Mouse (Mus musculus): ENCODE measurements at regions not wholly inside any gene's neighbourhood (a gene's known extent, or its start where the extent isn't known, plus 50 kb on each side); places are given as distances from the start of the nearest gene placed in this dataset.

DNA sequence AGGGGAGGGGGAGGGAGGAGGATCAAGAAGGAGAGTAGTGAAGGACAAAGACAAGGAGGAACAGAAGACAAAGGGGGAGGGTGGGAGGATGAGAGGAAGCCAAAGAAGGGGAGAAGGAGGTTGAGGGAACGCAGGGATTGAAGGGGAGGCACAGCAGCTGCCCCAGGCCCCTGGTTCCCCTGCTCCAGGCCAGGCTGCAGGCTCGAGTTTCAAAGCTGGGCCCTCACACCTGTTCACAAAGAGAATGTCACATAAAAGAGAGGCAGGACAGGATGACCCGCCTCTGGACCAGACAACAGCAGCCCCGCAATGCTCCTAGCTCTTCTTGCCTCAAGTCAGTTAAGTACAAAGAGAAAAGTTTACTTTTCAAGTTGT is 128.3 kb downstream of the Dll1 start:
- H3K9ac ChIP-seq (ENCODE audit: insufficient read depth, low read depth), result no peak overlapping the region
- no peak overlapping the region for H3K27ac ChIP-seq (ENCODE audit: insufficient read depth, low read depth)
- no peak overlapping the region for H3K4me2 ChIP-seq (ENCODE audit: insufficient read depth, low read depth, poor library complexity, severe bottlenecking)

DNA sequence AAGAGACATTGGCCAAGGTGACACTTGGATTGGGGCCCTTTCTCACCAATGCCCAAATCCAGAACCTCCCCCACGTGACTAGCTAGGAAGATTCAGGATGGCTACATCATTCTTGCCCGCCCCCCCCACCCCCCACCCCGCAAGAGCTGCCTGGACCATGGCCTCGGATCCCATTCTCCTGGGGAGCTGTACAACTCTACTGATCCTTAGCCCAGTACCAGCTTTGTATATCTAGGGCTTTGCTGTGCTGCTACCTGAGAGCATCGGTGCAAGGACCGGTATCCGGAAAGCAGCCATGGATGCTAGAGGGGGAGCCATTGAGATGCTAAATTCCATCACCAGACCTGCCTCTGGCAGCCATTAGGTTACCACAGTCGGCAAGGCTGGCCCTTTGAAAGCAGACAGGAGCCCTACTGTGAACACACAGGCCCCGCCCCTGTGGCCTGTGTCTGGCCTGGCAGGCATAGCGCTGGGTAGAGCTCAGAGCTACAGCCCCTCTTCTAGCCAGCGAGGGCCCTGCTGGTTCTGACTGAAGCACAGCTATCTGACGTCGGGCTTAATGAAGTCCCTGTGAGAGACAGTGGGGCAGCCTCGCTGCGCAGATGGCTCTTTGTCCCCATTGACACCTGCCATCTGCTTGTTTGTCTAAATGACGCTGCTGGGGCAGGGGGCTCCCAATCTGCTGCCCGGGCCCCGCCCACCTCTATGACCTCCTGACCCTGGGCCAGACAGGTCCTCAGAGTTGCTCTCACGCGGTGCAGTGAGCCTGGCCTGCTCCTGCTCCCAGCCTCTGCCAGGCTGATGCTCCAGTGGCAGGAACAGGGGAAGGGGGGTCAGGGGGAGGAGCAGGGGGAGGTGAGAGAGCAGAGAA is 128.9 kb downstream of the Dll1 start:
- DNase-seq (ENCODE audit: extremely low read depth), result no peak
- H3K9ac ChIP-seq (ENCODE audit: insufficient read depth, low read depth), result no peak overlapping the region
- no peak overlapping the region for H3K4me2 ChIP-seq (ENCODE audit: insufficient read depth, low read depth, poor library complexity, severe bottlenecking)
- in situ Hi-C loops (cut with MboI; ENCODE audit: low pct_ligation_motif_present, low pct_unique_long_range_greater_than_20kb, low sequenced_read_pairs), result no loop called here
- no peaks in the 10 kb centered on the region for H3K27me3 ChIP-seq (replicated peaks)
- H3K79me2 ChIP-seq (replicated peaks; ENCODE audit: control insufficient read depth, extremely low read depth, insufficient read depth, poor library complexity, severe bottlenecking), result no peaks in the 10 kb centered on the region
- no peaks in the 10 kb centered on the region for H3K9me3 ChIP-seq (replicated peaks; ENCODE audit: low read length)
- no peak overlapping the region for H3K4me3 ChIP-seq (replicated peaks in 1 of 3; ENCODE audit: low read depth in 2 of 3, low read length in 2 of 3, poor library complexity in 1 of 3)
- H3K27ac ChIP-seq (ENCODE audit: insufficient read depth, low read depth), result no peak overlapping the region
- H3K4me1 ChIP-seq (ENCODE audit: control insufficient read depth in 1 of 2, insufficient read depth in 2 of 2), result no peaks in the 10 kb centered on the region
- dilution Hi-C loops (cut with MboI; ENCODE audit: extremely low pct_ligation_motif_present, extremely low pct_unique_long_range_greater_than_20kb, low sequenced_read_pairs), result no loop called here
- H3K36me3 ChIP-seq (replicated peaks in 1 of 2; ENCODE audit: control insufficient read depth in 1 of 2, insufficient read depth in 1 of 2, low read length in 1 of 2), result no peaks in the 10 kb centered on the region
- no peak for TF ChIP-seq MYC (IDR thresholded peaks at IDR 0.05; ENCODE audit: low read depth, low read length)
- TF ChIP-seq NELFE (IDR thresholded peaks at IDR 0.05; ENCODE audit: low read depth, low read length), result no peak
- no peak for TF ChIP-seq IRF4 (IDR thresholded peaks at IDR 0.05; ENCODE audit: low read depth, low read length)
- TF ChIP-seq MAX (IDR thresholded peaks at IDR 0.05; ENCODE audit: low read length), result no peak
- TF ChIP-seq SMC3 (IDR thresholded peaks at IDR 0.05; ENCODE audit: low read depth, low read length), result no peak

More for the DNA sequence above, 128.3 kb downstream of the Dll1 start:
- Histone ChIP-seq H3K4me1 (ENCODE audit: control insufficient read depth in 1 of 2, insufficient read depth in 2 of 2) (no peaks in the 10 kb centered on the region), H3K4me3 (replicated peaks in 1 of 3; ENCODE audit: low read depth in 2 of 3, low read length in 2 of 3, poor library complexity in 1 of 3) (no peak overlapping the region), H3K27me3 (replicated peaks) (no peaks in the 10 kb centered on the region), H3K79me2 (replicated peaks; ENCODE audit: control insufficient read depth, extremely low read depth, insufficient read depth, poor library complexity, severe bottlenecking) (no peaks in the 10 kb centered on the region), H3K36me3 (replicated peaks in 1 of 2; ENCODE audit: control insufficient read depth in 1 of 2, insufficient read depth in 1 of 2, low read length in 1 of 2) (no peaks in the 10 kb centered on the region), H3K9me3 (replicated peaks; ENCODE audit: low read length) (no peaks in the 10 kb centered on the region)
- dilution Hi-C loops (cut with MboI; ENCODE audit: extremely low pct_ligation_motif_present, extremely low pct_unique_long_range_greater_than_20kb, low sequenced_read_pairs) (no loop called here), in situ Hi-C loops (cut with MboI; ENCODE audit: low pct_ligation_motif_present, low pct_unique_long_range_greater_than_20kb, low sequenced_read_pairs) (no loop called here)
- no peak for TF ChIP-seq PAX5 (IDR thresholded peaks at IDR 0.05; ENCODE audit: low read length)
- TF ChIP-seq ZKSCAN1 (IDR thresholded peaks at IDR 0.05; ENCODE audit: borderline replicate concordance, low read depth, low read length), result no peak
- no peak for DNase-seq (ENCODE audit: extremely low read depth)

DNA sequence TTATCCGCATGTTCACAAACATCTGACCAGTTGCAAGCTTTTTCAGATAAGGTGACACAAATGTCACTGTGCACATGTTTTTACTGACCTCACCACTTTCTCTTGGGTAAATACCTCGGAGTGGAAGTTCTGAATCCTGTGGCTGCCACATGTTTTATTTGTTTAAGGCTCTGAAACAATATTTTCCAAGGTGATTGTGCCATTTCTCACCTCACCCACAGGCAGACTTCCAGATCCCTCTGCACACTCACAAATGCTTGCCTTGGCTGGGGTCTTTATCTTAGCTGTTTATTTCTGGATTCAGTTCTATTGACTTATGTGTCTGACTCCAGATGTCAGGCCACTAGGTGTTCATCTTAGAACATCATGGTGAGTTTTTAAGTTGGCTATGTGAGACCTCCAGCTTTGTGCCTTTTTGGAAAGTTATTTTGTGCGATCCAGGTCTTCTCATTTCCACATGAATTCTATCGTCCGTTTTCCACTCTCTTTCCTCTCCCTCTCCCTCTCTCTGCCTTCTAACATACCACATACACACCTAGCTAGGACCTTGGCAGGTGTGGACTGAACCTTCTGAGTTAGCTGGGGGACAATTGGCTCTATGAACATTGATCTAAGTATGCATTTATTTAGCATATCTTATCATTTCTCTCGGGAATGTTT is 133.6 kb downstream of the Dll1 start:
- H3K36me3 ChIP-seq (replicated peaks in 1 of 2; ENCODE audit: control insufficient read depth in 1 of 2, insufficient read depth in 1 of 2, low read length in 1 of 2), result no peaks in the 10 kb centered on the region
- H3K9ac ChIP-seq (ENCODE audit: insufficient read depth, low read depth), result no peak overlapping the region
- DNase-seq (ENCODE audit: extremely low read depth), result no peak
- no peaks in the 10 kb centered on the region for H3K27me3 ChIP-seq (replicated peaks)
- H3K27ac ChIP-seq (ENCODE audit: insufficient read depth, low read depth), result no peak overlapping the region
- no peaks in the 10 kb centered on the region for H3K9me3 ChIP-seq (replicated peaks; ENCODE audit: low read length)
- H3K4me1 ChIP-seq (ENCODE audit: control insufficient read depth in 1 of 2, insufficient read depth in 2 of 2), result peaks cover 16 to 19% of the 10 kb centered on the region in 2 experiments
- in situ Hi-C loops (cut with MboI; ENCODE audit: low pct_ligation_motif_present, low pct_unique_long_range_greater_than_20kb, low sequenced_read_pairs) (no loop called here), dilution Hi-C loops (cut with MboI; ENCODE audit: extremely low pct_ligation_motif_present, extremely low pct_unique_long_range_greater_than_20kb, low sequenced_read_pairs) (no loop called here)
- no peak overlapping the region for H3K4me3 ChIP-seq (replicated peaks in 1 of 3; ENCODE audit: low read depth in 2 of 3, low read length in 2 of 3, poor library complexity in 1 of 3)
- no peak overlapping the region for H3K4me2 ChIP-seq (ENCODE audit: insufficient read depth, low read depth, poor library complexity, severe bottlenecking)
- no peaks in the 10 kb centered on the region for H3K79me2 ChIP-seq (replicated peaks; ENCODE audit: control insufficient read depth, extremely low read depth, insufficient read depth, poor library complexity, severe bottlenecking)
- TF ChIP-seq HCFC1 (IDR thresholded peaks at IDR 0.05; ENCODE audit: low read depth, low read length), result no peak
- no peak for TF ChIP-seq RAD21 (IDR thresholded peaks at IDR 0.05; ENCODE audit: low read depth, low read length)
- no peak for TF ChIP-seq ZC3H11A (IDR thresholded peaks at IDR 0.05; ENCODE audit: low read depth, low read length)
- TF ChIP-seq ETS1 (conservative IDR thresholded peaks at IDR 0.05; ENCODE audit: low read depth, low read length), result no peak
- TF ChIP-seq RCOR1 (conservative IDR thresholded peaks at IDR 0.05; ENCODE audit: low read depth, low read length), result no peak
- no peak for TF ChIP-seq ZNF384 (IDR thresholded peaks at IDR 0.05; ENCODE audit: low read depth, low read length)
- no peak for TF ChIP-seq GABPA (IDR thresholded peaks at IDR 0.05; ENCODE audit: insufficient replicate concordance, low read depth, low read length)
- TF ChIP-seq SIN3A (IDR thresholded peaks at IDR 0.05; ENCODE audit: low read length), result no peak
- no peak for TF ChIP-seq JUN (IDR thresholded peaks at IDR 0.05; ENCODE audit: insufficient read depth, low read depth, low read length)
- no peak for TF ChIP-seq CHD2 (IDR thresholded peaks at IDR 0.05; ENCODE audit: low read length)
- no peak for TF ChIP-seq TBP (conservative IDR thresholded peaks at IDR 0.05; ENCODE audit: low read depth, low read length)
- no peak for TF ChIP-seq IRF4 (IDR thresholded peaks at IDR 0.05; ENCODE audit: low read depth, low read length)

All from CH12.LX (cell line).